Mouse (Mus musculus) erythroid progenitor cell, adult 5-6 weeks (primary cell): ENCODE measurements around the gene Blzf1. TPM values are rescaled to one million over a fixed set of nuclear protein-coding genes. Genes with fewer than 3 reads are reported as not detected.

ENCODE experiments used
- ATAC-seq: replicated peaks from 2 replicates; pipeline ENCODE4 v1.8.0; 2016; ENCODE audit warnings: moderate number of reproducible peaks, mild to moderate bottlenecking, moderate TSS enrichment, inconsistent platforms; ENCODE audit not compliant: poor library complexity, low FRiP score, severe bottlenecking
- total RNA-seq, 2 experiments: library from RNA; stranded (forward) in 1 of 2; stranded (reverse) in 1 of 2; fragments of 150-400 nt in 1 of 2; fragments of 186-747, 209-891 nt in 1 of 2; gene quantifications; 2 replicates each; pipeline versions ENCODE4 v1.2.3 to v1.2.4; 2015 to 2017; ENCODE audit warnings: low replicate concordance in 2 of 2

Blzf1 gene
- total RNA-seq (2015; ENCODE audit: low replicate concordance), result 5.4 and 11.3 TPM in 2 replicates
- total RNA-seq (2017; ENCODE audit: low replicate concordance), result 10.1 and 17.5 TPM in 2 replicates

DNA sequence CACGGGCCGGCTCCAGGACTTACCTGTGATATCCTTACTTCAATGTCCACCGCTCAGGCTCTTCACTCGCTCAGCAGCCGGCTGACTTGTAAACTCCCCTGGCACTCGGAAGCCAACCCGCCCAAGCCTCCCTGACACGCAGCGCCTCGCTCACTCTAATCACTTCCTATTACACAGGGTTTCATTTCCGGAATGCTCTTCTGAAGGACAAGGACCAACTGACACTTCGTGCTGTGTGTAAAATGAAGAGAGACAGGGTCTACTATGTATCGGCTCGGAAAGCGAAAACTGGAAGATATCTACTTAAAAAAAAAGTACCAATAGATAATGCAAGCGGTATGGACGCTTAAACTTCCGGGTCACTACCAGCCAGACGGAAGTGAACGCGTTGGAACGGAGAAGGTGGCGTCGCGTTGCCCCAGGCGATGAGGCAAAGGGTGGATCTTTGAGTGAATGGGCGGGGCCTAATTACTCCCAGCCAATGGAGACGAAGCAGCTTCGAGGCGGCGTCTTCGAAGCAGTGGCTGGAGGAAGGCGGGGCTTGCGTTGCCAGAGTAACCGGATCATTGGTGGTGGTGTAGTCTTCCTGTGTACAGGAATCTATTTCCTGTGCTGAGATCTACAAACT, at the start of gene Blzf1:
Blzf1 (minus strand) TSS at position 366 of the 628 bp plus-strand sequence.
- peak; percentile 96 for ATAC-seq

DNA sequence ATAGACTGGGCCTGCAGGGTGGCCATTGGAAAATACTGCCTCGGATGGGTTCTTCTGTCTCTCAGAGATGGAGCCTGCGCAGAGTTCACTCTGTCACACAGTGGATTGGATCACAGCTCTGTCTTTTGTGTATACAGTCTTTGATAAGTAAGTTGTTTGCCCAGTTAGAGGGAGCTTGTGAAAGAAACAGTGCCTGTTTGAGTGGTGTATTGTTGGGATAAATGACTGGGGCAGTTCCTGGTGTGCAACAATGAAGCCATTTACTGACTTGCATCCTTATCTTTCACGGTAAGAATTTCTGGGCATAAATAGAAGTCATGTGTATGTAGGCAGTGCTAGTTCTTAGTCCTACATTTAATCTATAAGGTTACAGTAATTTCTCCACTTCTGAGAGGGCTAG, 46.2 kb upstream of the Blzf1 start:
- no peak for ATAC-seq

DNA sequence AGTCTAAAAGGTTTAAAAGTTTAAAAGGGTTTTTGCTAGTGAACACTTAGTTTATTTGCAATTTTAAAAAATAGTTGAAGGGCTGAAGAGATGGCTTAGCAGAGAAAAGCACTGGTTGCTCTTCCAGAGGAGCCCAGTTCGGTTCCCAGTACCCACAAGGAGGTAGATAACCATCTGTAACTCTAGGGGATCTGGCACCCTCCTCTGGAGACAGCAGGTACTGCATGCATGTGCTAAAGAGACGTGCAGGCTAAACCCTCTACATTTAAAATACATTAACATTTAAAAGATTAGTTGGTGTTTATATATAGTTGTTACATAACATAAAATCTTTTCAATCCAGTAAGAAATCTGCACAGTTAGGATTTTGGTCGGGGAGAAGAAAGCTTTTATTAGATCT, 34.9 kb upstream of the Blzf1 start:
- no peak for ATAC-seq

DNA sequence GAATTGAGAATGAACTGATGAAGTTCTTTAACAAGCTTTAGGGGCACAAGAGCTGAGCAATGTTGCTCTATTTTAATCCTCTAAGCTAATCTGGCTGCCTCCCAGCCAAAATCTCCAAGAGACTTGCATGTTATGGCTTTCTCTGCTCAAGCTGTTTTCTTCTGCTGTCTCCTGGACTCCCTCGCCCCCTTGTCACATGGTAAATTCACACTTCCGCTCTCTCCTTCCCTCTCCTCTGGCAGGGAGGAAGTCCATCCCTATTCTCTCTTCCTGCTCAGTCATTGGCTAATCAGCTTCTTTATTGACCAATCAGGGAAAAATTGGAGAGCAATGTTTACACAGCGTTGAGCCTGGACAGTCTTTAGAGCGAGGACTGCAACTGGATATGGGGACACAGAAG, 28.6 kb upstream of the Blzf1 start:
- ATAC-seq, result no peak

DNA sequence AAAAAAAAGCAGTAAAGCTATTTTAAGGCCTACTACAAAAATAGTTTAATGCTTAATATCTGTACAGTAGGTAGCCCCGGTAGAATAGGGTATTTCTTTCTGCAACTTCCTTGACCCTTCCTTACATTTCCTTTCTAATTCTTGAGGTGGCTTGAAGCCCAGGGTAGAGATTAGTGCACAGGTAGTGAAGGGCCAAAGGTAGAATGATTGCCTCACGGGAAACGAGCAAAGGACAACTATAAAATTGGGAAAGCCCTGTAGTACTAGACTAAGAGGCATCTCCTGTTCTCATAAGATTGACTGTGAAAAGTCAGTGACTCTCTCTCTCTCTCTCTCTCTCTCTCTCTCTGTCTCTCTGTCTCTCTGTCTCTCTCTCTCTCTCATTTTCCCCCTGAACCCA, 28.1 kb upstream of the Blzf1 start:
- no peak for ATAC-seq

DNA sequence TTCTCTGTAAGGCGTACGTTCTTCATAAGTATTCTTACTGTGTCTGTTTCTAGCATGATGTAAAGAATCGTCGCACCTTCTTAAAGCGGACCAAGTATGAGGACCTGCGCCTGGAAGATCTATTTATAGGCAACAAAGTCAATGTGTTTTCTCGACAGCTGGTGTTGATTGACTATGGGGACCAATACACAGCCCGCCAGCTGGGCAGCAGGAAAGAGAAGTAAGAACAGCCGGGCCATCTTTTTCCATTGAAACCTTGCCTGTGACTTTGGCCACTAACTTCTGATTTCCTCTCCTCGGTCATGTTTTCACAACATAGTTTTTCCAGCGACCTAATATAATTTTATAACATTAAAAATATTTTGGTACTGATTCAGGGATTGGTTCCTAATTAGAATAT, 25.3 kb upstream of the Blzf1 start:
- ATAC-seq, result no peak

DNA sequence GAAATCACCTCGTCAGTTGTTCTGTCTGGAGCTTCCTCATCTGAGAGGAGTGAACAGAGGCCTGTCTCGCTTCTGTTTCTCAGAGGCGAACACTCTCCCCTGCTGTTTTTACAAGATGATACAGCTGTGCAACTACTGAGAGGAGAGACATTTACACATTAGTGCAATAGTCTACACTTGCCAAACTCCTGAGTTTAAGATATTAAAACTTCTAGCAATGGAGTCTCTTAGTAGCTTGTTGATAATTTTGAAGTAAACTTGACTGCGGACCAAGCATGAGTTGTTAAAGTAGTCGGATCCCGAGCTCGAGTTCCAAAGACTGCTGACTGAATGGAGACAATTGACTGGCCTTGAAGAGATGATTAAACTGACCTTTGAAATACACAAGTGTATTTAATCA, 20.5 kb upstream of the Blzf1 start:
- ATAC-seq, result no peak

DNA sequence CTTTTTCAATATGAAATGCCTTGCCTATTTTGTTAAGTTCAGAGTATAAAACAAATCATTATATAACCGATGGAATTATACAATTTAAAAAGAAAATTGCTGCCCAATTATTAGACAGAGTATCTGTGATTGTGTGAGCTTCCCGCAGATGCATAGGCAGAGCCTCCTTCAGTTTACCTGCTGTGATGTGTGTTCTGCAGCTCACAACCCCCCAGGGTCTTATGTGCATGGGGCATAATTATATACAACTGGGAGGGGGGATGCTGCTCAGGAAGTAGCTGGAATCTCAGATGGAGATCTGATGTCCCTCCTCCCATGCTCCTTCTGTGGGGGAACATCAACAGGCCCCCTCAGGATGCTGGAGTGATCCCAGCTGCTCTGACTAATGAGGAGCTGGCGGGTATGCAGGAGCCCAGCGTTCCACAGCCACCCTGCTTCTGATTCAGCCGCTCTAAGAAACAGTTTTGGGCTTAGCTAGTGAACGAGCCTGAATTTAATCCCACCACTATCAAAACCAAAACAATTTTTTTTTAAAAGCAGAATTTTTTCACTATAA, 19.4 kb upstream of the Blzf1 start:
- no peak for ATAC-seq

DNA sequence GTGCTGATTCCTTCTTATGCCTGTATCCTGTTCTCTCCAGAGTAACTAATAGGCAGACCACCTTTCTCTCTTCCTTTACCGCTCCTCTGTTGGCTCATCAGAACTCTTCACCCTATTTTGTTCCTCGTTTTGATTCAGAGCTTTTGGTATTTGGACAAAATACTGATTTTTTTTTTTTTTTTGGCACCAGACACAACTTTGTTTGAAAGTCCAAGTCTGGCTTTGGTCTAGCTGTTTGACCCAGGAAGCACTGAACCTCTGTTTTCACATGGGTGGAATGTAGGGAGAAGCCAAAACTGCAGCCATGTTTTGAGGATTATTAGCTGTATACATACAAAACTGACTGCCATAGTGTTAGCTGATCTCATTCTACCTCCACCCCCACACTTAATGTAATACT, 17.6 kb upstream of the Blzf1 start:
- no peak for ATAC-seq

DNA sequence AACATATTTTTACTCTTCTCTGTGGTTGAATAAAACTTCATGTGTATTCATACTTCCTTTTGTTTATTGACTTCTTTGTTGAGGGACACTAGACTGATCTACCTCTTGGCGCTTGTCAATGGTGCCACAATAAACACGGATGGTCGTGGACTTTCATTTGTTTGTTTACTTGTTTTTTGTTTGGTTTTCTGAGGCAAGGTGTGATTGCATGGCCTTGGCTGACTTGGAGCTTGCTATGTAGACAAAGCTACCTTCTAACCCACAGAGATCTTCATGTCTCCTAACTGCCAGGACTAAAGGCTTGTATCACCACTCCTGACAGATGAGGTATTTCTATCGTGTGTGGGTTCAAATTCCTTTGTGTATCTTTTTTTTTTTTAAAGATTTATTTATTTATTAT, 16.9 kb upstream of the Blzf1 start:
- no peak for ATAC-seq

DNA sequence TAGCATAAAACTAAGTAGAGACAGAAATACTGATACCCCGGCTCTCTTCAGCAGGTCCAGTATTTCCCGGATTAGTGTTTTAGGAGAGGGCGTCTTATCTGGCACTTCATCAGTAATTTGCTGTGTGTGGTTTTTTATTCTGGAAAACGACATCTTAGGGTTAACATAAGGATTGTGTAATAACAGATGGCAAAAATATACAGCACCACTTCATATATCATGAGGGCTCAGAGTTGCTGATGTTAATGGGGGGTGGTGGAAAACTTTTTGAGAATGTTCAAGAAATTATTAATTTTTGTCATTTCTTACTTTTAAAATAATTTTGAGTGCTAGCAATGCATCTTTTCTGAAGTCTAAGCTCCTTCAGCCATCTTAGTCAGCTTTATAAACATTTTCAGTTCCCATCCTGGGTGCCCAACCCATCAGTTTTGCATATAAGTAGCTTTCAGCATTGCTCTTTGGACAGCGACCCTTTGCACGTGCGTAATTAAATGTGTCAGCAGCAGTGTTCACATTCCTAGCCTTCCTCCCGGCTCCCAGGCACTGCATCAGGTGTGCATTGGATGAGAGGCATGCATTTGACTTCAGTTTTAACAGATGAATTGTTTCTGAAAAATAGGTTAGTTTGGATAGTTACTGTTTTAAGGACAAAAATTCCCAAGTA, 15.8 kb upstream of the Blzf1 start:
- ATAC-seq, result no peak

DNA sequence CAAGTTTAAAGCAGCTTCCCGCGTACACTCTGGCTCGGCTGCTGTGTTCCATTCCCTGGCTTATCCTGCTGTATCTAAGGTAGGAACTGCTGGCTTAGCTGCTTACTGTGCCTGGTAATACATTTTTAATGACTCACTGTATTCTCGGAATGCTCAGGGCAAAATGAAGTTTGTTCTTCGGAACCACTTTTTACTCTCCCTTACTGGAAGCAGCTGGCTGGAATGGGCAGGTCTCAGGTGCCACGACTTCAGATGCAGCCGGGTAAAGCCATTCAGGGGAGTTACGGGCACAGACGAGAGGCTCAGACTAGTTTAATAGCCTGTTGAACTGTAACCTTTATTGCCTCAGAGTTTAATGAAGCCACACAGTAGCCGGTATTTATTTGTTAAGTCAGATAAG, 14.1 kb upstream of the Blzf1 start:
- no peak for ATAC-seq

DNA sequence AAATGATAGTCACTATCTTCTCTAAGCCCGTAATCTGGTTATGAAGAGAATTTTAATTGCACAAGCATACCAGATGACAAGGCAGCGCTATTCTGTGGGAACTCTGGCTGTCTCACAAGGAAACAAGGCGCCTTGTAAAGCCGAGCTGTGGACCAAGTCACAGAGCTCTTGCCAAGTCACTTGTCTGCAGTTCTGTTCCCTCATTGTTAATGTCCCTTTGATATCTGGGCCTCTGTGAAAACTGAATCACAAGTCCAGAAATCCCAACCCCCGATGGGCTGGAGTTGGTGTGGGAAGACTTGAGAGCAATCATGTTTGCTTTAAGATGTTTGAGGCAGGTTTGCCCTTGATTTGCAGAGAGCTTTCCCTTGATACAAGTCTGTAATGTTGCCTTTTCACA, 13.4 kb upstream of the Blzf1 start:
- ATAC-seq, result no peak

DNA sequence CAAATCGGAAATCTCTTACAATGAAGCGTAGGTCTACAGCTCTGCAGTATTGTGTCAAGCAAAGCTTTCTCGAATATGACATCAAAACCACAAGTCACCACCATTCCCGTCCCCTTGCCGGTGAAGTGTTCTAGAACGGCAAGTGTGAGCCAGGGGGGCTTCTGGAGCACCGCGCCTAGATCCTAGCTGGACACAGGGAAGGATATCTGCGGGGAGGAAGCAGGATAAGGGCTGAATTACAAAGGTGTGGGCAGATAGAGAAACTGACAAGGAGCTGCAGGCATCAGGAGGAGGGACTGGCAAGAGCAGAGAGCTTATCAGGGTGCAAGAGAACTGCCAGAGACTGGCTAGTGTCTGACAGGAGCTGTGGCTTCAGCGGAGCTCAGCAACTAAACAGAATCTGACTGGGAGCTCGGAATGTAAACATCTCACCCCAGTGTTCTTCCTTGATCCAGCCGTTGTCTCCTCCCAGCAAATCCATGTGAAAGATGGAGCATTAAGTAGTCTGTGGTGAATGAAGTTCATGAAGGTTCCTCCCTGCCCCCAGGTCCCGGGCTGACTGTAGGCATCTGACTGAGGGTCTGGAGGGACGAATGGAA, 12.4 kb upstream of the Blzf1 start:
- no peak for ATAC-seq

DNA sequence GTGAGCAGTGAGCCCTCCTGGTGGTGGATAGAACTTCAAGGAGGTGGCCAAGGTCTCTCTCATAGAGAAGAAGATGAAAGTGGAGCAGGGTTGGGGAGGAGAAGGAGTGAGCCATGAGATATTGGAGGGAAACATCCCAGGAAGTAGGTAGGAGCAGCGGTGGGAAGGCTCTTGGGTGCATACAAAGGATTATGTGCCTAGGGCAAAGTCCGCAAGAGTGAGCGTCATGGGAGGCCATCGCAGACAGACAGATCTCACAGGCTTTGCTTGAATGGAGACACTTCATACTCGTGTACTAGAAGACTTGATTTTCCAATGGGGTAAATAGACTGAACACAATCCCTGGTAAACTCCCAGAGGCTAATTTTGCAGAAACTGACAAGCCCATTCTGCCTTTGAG, 11.2 kb upstream of the Blzf1 start:
- ATAC-seq, result no peak

DNA sequence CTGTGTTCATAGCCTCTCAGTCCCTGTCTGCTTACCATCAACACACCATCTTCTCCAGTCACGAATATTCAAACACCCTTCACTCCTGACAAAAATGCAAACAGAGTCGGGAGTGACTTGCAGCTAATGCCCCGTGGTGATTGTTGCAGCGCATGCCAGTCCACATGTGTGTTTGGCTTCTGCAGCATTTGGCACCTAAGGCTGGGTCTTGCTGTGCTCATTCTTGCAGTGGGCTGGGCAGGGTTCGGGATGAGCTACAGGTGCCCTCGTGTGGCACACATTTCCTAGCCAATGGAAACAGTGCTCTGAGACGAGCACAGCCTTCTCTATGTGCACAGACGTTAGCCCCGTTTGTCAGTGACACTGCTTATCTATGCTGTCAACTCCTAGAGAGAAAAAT, 10.0 kb upstream of the Blzf1 start:
- no peak for ATAC-seq

DNA sequence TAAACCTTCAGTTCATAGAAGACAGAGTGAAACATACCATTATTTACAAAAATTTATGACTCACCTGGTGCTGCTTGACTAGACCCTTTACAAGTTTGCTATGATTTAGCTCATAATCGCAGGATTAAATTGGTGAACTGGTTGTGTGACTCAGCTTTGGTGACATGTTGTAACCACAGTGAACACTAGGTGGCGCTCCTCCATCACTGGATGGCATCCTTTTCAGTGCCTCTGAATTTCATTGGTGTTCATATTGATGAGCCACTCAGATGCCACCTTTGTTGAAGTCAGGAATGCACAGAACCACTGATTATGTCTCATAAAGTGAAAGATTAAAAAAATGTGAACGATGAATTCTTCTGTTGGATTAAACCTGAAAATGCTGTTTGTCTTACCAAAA, 9.4 kb upstream of the Blzf1 start:
- peak; percentile 50 for ATAC-seq

DNA sequence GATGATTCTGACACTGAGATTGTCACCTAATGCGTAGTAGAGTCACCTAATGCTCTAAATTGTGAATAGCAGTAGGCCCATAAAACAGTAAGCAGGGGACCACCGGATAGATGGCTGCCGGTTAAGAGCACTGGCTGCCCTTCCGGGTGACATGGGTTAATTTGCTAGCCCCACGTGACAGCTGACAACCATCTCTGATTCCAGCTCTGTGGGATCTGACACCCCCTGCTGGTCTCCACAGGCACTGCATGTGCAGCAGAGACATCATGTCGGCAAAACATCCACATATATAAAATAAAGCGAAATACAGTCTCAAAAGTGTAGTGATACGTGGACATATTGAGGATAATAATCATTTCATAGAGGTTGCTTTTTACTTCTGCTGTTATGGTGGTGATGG, 8.0 kb upstream of the Blzf1 start:
- peak; percentile 68 for ATAC-seq

DNA sequence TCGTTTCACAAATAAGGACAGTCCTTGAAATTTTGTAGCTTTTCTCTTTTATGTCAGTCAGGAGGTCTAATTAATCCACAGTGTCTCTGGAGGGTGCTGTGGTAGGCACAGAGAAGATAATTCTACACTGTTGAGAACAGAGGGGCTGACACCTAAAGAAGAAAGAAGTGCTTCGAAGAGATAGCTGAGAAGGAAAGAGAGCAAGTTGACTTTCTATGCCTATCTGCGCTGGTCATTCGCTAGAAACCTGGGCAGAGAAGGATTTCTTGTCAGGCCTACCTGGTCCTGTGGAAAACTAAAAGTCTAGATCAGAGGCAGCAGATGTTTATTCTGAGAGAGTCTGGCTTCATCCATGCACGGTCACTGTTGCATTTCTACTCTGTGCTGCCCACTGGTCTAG, 6.8 kb upstream of the Blzf1 start:
- no peak for ATAC-seq

DNA sequence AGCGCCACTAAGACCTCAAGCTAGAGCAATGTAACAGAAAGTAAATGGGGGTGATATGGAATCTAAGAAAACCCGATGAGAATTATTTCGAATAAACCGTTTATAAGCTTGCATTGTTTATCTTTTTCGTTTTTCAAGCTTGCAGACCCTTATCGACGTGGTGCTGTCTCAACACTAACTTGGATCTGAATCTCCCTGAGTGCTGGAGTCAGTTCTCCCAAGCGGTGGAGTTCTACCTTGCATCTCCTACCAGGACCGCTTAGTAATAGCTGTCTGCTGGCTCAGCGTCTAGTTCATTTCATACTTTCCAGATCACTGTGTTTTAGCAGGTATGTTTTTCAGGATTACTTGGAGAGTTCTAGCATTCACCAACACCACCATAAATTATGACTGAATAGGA, 633 bp upstream of the Blzf1 start:
- ATAC-seq, result 0 out of 2 replicates have a peak, but pooled peaks have one; percentile 6

DNA sequence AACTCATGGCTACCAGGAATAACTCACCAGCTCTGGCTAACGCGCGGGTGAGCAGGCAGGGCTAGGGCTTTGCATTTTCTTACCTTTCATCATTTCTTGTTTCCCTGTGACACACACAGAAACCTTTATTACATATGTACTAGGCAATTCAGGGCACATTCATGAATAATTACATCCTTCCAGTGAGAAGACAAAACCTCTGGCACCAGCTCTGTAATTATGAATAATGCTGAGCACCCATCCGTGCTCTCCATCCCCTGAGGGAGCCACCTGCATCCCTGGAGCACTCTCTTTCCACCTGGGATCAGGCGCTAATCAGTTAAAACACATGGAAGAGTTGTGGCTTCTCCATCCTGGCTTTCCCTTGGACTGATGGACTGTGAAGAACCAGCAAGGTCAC, 3.5 kb downstream of the Blzf1 start, which contains the start of gene Nme7:
Nme7 (plus strand) TSS at position 301 of the 400 bp plus-strand sequence.
- ATAC-seq, result no peak
